Mouse (Mus musculus) natural killer cell, adult 2 months (primary cell): ENCODE results near the gene Bloc1s5.
A peak's percentile ranks its signal among the peaks of the same experiment; 100 is the strongest.

Source experiments
- DNase-seq, 2 experiments: peaks; one replicate each; pipeline ENCODE4 v3.0.0; 2022; ENCODE audit warnings: low spot score in 2 of 2

The Bloc1s5 gene

DNA sequence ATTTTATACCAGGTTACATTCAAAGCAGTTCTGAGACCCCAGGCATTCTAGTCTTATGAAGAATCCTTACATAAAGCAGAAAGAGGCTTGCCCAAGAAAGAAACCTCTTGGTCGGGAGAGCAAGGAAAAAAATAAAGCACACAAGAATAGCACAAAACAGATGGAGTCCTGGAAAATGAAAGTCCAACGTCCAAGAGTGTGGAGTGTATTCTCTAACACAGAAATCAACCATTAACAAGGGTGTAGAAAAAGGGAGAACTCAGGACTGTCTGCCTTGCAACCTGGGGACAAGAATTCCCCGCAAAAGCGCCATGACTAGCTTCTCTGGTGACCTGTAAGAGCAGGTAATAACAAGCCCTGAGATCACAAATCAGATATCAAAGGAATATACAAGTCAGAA lies 69.7 kb downstream of the Bloc1s5 start:
- no peak for DNase-seq

DNA sequence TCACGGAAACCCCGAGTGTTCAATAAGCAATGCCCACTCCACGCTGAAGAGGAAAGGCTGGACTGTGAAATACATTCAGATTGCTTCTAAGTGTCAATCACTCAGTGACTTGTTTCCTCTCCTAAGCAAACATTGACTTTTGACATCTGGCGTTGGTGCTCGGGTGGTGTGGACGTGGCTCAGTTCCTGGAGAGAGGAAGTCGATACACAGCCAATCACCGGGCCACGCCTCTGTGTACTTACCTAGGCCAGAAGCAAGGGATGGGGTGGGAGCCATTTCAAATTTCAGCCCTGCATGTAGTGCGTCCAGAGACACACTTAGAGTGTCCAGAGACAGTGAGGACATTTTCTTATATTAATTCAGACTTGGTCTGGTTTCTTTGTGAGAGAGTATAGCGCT lies 80.3 kb downstream of the Bloc1s5 start:
- DNase-seq, result no peak

DNA sequence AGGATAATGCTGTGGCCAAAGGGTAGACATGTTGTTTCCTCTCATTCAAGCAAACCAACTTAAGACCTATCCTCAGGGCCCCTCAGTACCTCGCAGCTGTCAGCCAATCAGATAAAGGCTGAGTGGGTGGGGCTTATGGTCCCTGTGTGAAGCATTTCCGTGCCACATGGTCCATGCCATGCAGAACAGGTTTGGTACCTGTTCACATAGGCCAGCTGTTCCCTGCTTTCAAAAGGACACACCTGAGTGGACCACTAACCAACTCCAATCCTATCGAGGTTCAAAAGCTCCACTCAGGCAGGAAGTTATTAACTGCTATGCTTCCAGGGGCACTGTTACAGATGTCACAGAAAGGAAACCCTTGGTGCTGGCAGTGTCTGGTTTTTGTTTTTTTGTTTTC lies 80.7 kb downstream of the Bloc1s5 start:
- no peak for DNase-seq

DNA sequence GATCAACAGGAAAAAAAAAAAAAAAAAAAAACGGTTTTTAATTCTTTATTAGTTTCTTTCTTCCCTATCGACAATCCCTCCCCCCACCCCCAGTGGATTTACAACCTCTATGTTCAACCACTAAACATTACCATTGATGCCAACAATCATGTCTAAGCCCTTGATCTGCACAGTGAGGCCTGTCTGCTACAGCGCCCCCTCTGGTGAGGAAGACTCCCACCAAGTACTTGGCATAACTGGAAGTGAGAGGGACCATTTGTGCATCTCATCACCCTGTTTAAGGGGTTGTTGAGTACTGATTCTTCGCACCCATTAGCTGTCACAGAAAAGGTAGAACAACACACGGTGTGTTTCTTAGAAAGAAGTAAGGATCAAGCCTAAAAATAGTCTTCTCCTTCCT lies 86.2 kb downstream of the Bloc1s5 start:
- no peak for DNase-seq

DNA sequence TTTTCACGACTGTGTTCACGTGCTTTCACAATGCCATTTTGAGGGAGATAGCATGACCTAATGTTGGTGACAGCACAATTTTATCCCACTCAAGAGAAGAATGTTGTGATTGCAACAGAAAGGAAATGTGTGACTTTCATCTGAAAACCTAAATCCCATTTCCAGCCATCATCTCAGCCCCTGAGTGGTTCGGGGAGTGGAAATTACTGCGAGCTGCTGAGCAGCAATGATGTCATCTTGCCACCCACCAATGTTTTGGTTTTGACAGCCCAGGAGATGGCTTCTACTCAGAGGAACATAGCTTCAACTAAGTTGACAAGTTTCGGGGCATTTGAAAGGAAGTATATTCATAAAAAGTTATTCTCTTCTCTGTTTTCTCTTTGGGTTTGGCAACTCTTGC lies 87.2 kb downstream of the Bloc1s5 start:
- no peak for DNase-seq

DNA sequence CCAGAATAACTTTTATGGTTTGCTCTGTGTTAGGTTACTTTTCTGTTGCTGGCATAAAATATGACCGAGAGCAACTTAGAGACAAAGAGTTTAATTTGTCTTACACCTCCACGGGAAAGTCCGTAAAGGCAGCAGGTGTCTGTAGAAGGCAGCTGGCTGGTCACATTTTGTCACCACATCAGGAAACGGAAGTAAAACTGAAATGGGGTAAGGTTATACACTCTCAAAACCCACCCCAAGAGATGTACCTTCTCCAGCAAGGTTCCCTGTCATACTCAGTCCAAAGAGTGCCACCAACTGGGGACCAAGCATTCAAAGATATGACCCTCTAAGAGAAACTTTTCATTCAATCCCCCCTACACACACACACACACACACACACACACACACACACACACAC lies 88.2 kb downstream of the Bloc1s5 start:
- DNase-seq, result peak; percentile 45 to 49

DNA sequence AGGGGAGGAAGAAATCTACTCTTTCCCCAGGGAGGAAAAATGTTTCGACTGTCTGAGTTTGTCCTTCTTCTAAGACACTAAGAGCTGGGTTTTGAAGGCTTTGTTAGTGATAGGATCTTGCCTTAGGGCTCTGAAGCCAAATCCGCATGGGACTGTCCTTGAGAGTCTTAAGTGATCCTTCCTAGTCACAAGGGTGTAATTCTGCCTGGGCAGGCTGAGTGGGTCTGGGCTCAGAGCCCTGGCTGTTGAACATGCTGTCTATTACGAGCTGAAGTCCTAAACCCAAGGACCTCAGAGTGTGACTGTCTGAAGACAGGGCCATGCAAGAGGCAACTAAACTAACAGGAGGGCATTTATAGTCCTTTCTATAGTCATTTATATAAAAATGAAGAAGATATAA lies 89.4 kb downstream of the Bloc1s5 start:
- DNase-seq, result no peak

DNA sequence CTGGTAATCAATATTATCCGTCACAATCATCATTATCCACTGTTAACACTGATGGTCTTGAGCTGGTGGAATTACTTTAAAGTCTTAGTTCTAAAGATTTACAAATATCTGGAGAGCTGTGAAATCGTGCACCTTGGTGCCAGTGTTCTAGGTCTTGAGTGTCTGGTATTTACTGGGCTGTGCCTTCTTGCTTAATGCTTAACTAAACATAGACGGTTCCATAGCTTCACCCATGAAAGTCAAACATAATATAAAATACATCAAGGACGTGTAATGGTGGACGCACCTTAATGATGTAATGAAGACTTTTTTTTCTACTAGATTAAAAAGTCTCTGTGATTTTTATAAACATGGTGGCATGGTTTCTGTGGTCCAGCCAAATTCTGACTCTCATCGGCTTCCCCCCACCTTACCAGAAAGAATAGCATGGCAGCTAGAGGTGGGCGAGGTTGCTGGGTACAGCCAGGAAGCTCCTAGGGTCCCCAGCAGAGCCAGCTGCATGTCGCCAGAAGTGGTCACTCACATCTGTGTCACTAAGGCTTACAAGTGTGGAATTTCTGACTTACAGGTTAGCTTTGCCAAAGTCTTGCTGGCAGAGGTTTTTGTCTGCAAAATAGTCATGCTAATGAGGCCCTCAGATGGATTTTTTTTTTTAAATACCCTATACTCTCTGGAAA lies 90.0 kb downstream of the Bloc1s5 start:
- no peak for DNase-seq

DNA sequence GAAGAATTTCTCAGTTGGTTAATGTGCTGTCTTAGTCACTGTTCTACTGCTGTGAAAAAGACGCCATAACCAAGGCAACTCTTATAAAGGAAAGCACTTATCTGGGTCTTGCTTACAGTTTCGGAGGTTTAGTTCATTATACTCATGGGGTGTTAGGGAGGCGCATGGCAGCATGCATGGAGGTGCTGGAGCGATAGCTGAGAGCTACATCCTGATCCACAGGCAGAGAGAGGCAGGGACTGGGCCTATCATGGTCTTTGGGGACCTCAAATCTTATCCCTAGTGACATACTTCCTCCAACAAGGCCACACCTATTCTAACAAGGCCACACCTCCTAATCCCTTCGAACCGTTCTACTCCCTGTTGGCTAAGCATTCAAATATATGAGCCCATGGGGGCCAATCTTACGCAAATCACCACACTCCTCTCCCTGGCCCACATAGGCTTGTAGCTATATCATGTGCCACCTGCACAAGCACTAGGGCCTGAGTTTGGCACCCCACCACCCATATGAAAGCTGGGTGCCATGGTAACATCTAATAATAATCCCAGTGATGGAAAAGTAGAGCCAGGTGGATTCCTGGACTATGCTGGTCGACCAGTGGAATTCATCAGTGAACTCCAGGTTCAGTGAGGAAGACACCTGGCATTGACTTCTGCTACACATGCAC lies 91.3 kb downstream of the Bloc1s5 start:
- no peak for DNase-seq
